Mouse (Mus musculus): Measurements from ENCODE around the gene Mapk10.
"Not testable (repeated sequence)": the region's sequence is repeated elsewhere in the genome, so short reads cannot be mapped to it uniquely, and the experiment has no call there.

Mapk10 gene

GRCm38 (mm10) chr5:102976540-102976939, 234.6 kb downstream of the Mapk10 start:
- DNase-seq (ENCODE audit: low read depth, low spot score): no peak

GRCm38 (mm10) chr5:102974400-102974799, 236.7 kb downstream of the Mapk10 start:
- no peak for DNase-seq (ENCODE audit: low read depth, low spot score)

- no peak for DNase-seq (ENCODE audit: low read depth, low spot score)
These were observed 246.7 kb downstream of the Mapk10 start for GRCm38 (mm10) chr5:102964396-102964795.

GRCm38 (mm10) chr5:102953414-102953813, 257.7 kb downstream of the Mapk10 start:
- no peak for DNase-seq (ENCODE audit: low read depth, low spot score)

GRCm38 (mm10) chr5:102952918-102953317, 258.2 kb downstream of the Mapk10 start:
- no peak for DNase-seq (ENCODE audit: low read depth, low spot score)

- no peak for DNase-seq (ENCODE audit: low read depth, low spot score)
These were observed 263.9 kb downstream of the Mapk10 start for GRCm38 (mm10) chr5:102947061-102947711.

GRCm38 (mm10) chr5:102946625-102947024, 264.5 kb downstream of the Mapk10 start:
- DNase-seq (ENCODE audit: low read depth, low spot score): no peak

- not testable (repeated sequence) for DNase-seq (ENCODE audit: low read depth, low spot score)
These were observed 267.1 kb downstream of the Mapk10 start for GRCm38 (mm10) chr5:102943864-102944630.

- DNase-seq (ENCODE audit: low read depth, low spot score): no peak
These were observed 281.0 kb downstream of the Mapk10 start for GRCm38 (mm10) chr5:102930161-102930560.

- no peak for DNase-seq (ENCODE audit: low read depth, low spot score)
These were observed 284.3 kb downstream of the Mapk10 start for GRCm38 (mm10) chr5:102926786-102927185.

GRCm38 (mm10) chr5:102920199-102920598, 290.9 kb downstream of the Mapk10 start:
- DNase-seq (ENCODE audit: low read depth, low spot score): no peak

GRCm38 (mm10) chr5:102905441-102906211, 305.5 kb downstream of the Mapk10 start:
- no peak for DNase-seq (ENCODE audit: low read depth, low spot score)

GRCm38 (mm10) chr5:102904066-102904465, 307.1 kb downstream of the Mapk10 start:
- DNase-seq (ENCODE audit: low read depth, low spot score): no peak

GRCm38 (mm10) chr5:102903487-102903886, 307.6 kb downstream of the Mapk10 start:
- no peak for DNase-seq (ENCODE audit: low read depth, low spot score)

GRCm38 (mm10) chr5:102901176-102901575, 310.0 kb downstream of the Mapk10 start:
- DNase-seq (ENCODE audit: low read depth, low spot score): no peak

GRCm38 (mm10) chr5:102899680-102900215, 311.4 kb downstream of the Mapk10 start:
- no peak for DNase-seq (ENCODE audit: low read depth, low spot score)

GRCm38 (mm10) chr5:102898301-102898700, 312.8 kb downstream of the Mapk10 start:
- DNase-seq (ENCODE audit: low read depth, low spot score): no peak

- DNase-seq (ENCODE audit: low read depth, low spot score): no peak
These were observed 318.9 kb downstream of the Mapk10 start for GRCm38 (mm10) chr5:102892226-102892625.

- DNase-seq (ENCODE audit: low read depth, low spot score): no peak
These were observed 322.0 kb downstream of the Mapk10 start for GRCm38 (mm10) chr5:102889163-102889488.

GRCm38 (mm10) chr5:102888482-102889162, 322.5 kb downstream of the Mapk10 start:
- DNase-seq (ENCODE audit: low read depth, low spot score): no peak

- no peak for DNase-seq (ENCODE audit: low read depth, low spot score)
These were observed 335.5 kb downstream of the Mapk10 start for GRCm38 (mm10) chr5:102875628-102876027.

Measured in embryo, embryonic 11.5 days (tissue).